Mouse (Mus musculus): ENCODE measurements around the gene Armc2. TPM values are rescaled to one million over a fixed set of nuclear protein-coding genes. Genes with fewer than 3 reads are reported as not detected.

Armc2 gene
- total and polyA plus RNA-seq, 2 experiments from 2014 or later, result 6.3 to 13.6 TPM

DNA sequence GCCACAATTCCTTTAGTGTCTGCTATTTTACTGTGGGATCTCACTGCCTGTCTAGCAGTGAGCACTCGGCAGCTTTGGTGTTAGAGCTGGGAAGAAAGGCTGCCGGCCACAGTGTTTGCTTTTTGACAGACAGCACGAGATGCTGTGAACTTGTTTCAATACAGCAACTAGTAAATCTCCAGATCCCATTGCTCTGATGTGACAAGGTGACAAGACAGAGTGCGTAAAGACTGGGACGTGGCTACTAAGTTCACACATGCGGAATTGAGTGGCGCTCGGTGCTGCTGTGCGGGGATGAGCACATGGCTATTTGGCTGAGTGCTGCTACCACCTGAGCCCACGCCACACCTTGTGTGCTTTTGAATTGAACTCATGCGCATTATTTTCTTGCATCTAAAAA is 110.8 kb downstream of the Armc2 start:
- ATAC-seq (ENCODE audit: low FRiP score) (no peak), DNase-seq (ENCODE audit: low spot score) (no peak)

GRCm38 (mm10) chr10:41901864-41902263 is 116.4 kb downstream of the Armc2 start:
- Histone ChIP-seq H3K27me3 (ENCODE audit: insufficient read depth, low read length) (no peaks in the 10 kb centered on the region), H3K4me3 (ENCODE audit: low read depth, low read length) (no peak overlapping the region), H3K4me2 (ENCODE audit: low read depth, low read length, poor library complexity, severe bottlenecking) (no peak overlapping the region), H3K9me3 (ENCODE audit: low read length) (no peaks in the 10 kb centered on the region), H3K9ac (replicated peaks; ENCODE audit: low read length, poor library complexity, severe bottlenecking) (no peak overlapping the region), H3K36me3 (ENCODE audit: insufficient read depth, low read length) (peaks cover 26% of the 10 kb centered on the region), H3K27ac (ENCODE audit: low read depth, low read length) (no peak overlapping the region), H3K4me1 (ENCODE audit: insufficient read depth, low read length) (no peaks in the 10 kb centered on the region)
- no peak for TF ChIP-seq CTCF (IDR thresholded peaks at IDR 0.05)
- ATAC-seq (ENCODE audit: low FRiP score), result no peak
- 87% methylated on average over 6 of the region's 6 CpGs for WGBS
- DNase-seq (ENCODE audit: low spot score), result peak; percentile 28

More for the DNA sequence above, 110.8 kb downstream of the Armc2 start:
- 81% methylated on average over 11 of the region's 11 CpGs for WGBS
- H3K27me3 ChIP-seq (ENCODE audit: insufficient read depth, low read length), result no peaks in the 10 kb centered on the region
- no peak overlapping the region for H3K4me2 ChIP-seq (ENCODE audit: low read depth, low read length, poor library complexity, severe bottlenecking)
- no peaks in the 10 kb centered on the region for H3K9me3 ChIP-seq (ENCODE audit: low read length)
- no peak for TF ChIP-seq CTCF (IDR thresholded peaks at IDR 0.05)
- H3K4me3 ChIP-seq (ENCODE audit: low read depth, low read length), result no peak overlapping the region
- no peak overlapping the region for H3K27ac ChIP-seq (ENCODE audit: low read depth, low read length)
- no peak overlapping the region for H3K9ac ChIP-seq (replicated peaks; ENCODE audit: low read length, poor library complexity, severe bottlenecking)
- no peaks in the 10 kb centered on the region for H3K4me1 ChIP-seq (ENCODE audit: insufficient read depth, low read length)
- H3K36me3 ChIP-seq (ENCODE audit: insufficient read depth, low read length), result peaks cover 25% of the 10 kb centered on the region

DNA sequence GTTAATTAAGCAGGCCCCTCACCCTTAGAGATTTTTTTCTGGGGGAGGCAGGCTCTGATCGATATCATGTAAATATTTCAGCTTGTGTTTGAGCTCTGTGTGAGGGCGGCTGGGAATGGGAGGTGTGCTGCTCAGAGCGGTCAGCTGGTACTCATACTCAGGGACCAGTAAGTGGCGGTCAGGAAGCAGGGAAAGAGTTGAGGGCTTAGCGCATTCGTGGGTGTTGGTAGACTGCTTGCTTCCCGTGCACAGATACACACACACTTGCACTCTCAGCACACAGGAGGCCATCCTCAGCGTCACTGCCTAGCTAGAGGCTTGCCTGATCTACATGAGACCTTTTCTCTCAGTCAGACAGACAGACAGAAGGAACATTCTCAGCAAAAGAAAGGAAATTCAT is 116.8 kb downstream of the Armc2 start:
- Histone ChIP-seq H3K9me3 (ENCODE audit: low read length) (no peaks in the 10 kb centered on the region), H3K4me3 (ENCODE audit: low read depth, low read length) (no peak overlapping the region), H3K9ac (replicated peaks; ENCODE audit: low read length, poor library complexity, severe bottlenecking) (no peak overlapping the region), H3K36me3 (ENCODE audit: insufficient read depth, low read length) (peaks cover 25% of the 10 kb centered on the region), H3K4me2 (ENCODE audit: low read depth, low read length, poor library complexity, severe bottlenecking) (no peak overlapping the region), H3K4me1 (ENCODE audit: insufficient read depth, low read length) (no peaks in the 10 kb centered on the region), H3K27me3 (ENCODE audit: insufficient read depth, low read length) (no peaks in the 10 kb centered on the region), H3K27ac (ENCODE audit: low read depth, low read length) (no peak overlapping the region)
- ATAC-seq (ENCODE audit: low FRiP score) (no peak), DNase-seq (ENCODE audit: low spot score) (no peak)
- no peak for TF ChIP-seq CTCF (IDR thresholded peaks at IDR 0.05)
- WGBS, result 85% methylated on average over 8 of the region's 8 CpGs

- Histone ChIP-seq H3K9ac (replicated peaks; ENCODE audit: low read length, poor library complexity, severe bottlenecking) (no peak overlapping the region), H3K36me3 (ENCODE audit: insufficient read depth, low read length) (peaks cover 6% of the 10 kb centered on the region; the same call in 1 of the 2 replicates), H3K4me3 (ENCODE audit: low read depth, low read length) (no peak overlapping the region), H3K4me1 (ENCODE audit: insufficient read depth, low read length) (no peaks in the 10 kb centered on the region), H3K27ac (ENCODE audit: low read depth, low read length) (no peak overlapping the region), H3K4me2 (ENCODE audit: low read depth, low read length, poor library complexity, severe bottlenecking) (no peak overlapping the region), H3K9me3 (ENCODE audit: low read length) (no peaks in the 10 kb centered on the region), H3K27me3 (ENCODE audit: insufficient read depth, low read length) (no peaks in the 10 kb centered on the region)
- no peak for TF ChIP-seq CTCF (IDR thresholded peaks at IDR 0.05)
- ATAC-seq (ENCODE audit: low FRiP score) (no peak), DNase-seq (ENCODE audit: low spot score) (no peak)
- WGBS, result 96% methylated on average over 2 of the region's 2 CpGs
Measured at GRCm38 (mm10) chr10:41896865-41897264, 121.4 kb downstream of the Armc2 start.

DNA sequence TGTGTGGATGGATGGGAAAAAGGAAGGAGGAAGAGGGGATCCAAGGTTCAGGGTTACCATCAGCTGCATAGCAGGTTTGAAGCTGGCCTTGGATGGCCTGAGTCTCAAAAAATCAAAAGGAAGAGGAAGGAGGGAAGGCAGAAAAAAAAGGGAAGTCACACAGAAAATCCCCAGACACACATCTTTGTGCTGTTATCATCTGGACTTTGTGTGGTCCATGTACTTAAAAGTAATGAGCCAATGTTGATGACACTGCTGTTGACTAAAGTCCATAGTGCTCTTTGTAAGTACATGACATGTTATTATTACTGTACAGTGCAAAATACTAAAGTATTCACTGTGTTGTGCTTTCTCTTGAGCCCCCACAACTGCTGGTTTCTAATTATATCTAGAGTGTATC is 121.8 kb downstream of the Armc2 start:
- peaks cover 6% of the 10 kb centered on the region; the same call in 1 of the 2 replicates for H3K36me3 ChIP-seq (ENCODE audit: insufficient read depth, low read length)
- TF ChIP-seq CTCF (IDR thresholded peaks at IDR 0.05), result no peak
- DNase-seq (ENCODE audit: low spot score), result no peak
- H3K27ac ChIP-seq (ENCODE audit: low read depth, low read length), result no peak overlapping the region
- ATAC-seq (ENCODE audit: low FRiP score), result no peak
- no peaks in the 10 kb centered on the region for H3K27me3 ChIP-seq (ENCODE audit: insufficient read depth, low read length)
- H3K4me1 ChIP-seq (ENCODE audit: insufficient read depth, low read length), result no peaks in the 10 kb centered on the region
- no peak overlapping the region for H3K4me3 ChIP-seq (ENCODE audit: low read depth, low read length)
- no peaks in the 10 kb centered on the region for H3K9me3 ChIP-seq (ENCODE audit: low read length)
- no peak overlapping the region for H3K9ac ChIP-seq (replicated peaks; ENCODE audit: low read length, poor library complexity, severe bottlenecking)
- H3K4me2 ChIP-seq (ENCODE audit: low read depth, low read length, poor library complexity, severe bottlenecking), result no peak overlapping the region

GRCm38 (mm10) chr10:41893433-41894411 is 124.5 kb downstream of the Armc2 start:
- no peak overlapping the region for H3K4me3 ChIP-seq (ENCODE audit: low read depth, low read length)
- H3K27ac ChIP-seq (ENCODE audit: low read depth, low read length), result no peak overlapping the region; the same call in 1 of the 2 replicates
- H3K27me3 ChIP-seq (ENCODE audit: insufficient read depth, low read length), result no peaks in the 10 kb centered on the region
- TF ChIP-seq CTCF (IDR thresholded peaks at IDR 0.05), result no peak
- WGBS, result 46% methylated on average over 4 of the region's 4 CpGs
- no peaks in the 10 kb centered on the region for H3K9me3 ChIP-seq (ENCODE audit: low read length)
- DNase-seq (ENCODE audit: low spot score) (peak; percentile 40), ATAC-seq (ENCODE audit: low FRiP score) (no peak)
- H3K9ac ChIP-seq (replicated peaks; ENCODE audit: low read length, poor library complexity, severe bottlenecking), result no peak overlapping the region
- H3K4me2 ChIP-seq (ENCODE audit: low read depth, low read length, poor library complexity, severe bottlenecking), result no peak overlapping the region
- peaks cover 6% of the 10 kb centered on the region; the same call in 1 of the 2 replicates for H3K36me3 ChIP-seq (ENCODE audit: insufficient read depth, low read length)
- H3K4me1 ChIP-seq (ENCODE audit: insufficient read depth, low read length), result no peaks in the 10 kb centered on the region; the same call in 1 of the 2 replicates
